Mouse (Mus musculus) monocyte, adult 5-6 weeks (primary cell): Measurements from ENCODE around the gene Rsrp1. TPM values are rescaled to one million over a fixed set of nuclear protein-coding genes. Genes with fewer than 3 reads are reported as not detected.
"Not testable (repeated sequence)": the region's sequence is repeated elsewhere in the genome, so short reads cannot be mapped to it uniquely, and the experiment has no call there.

Experiments used
- ATAC-seq: fragments of 153-309, 156-312 bp; replicated peaks from 2 replicates; pipeline ENCODE4 v1.8.0; 2017; ENCODE audit warnings: mild to moderate bottlenecking; ENCODE audit not compliant: low TSS enrichment, insufficient number of reproducible peaks, severe bottlenecking, poor library complexity, low FRiP score
- total RNA-seq: library from RNA; stranded (forward); fragments of 200-1000, 200-491, 200-594 nt; gene quantifications from 3 replicates; pipeline ENCODE4 v1.2.3, GENCODE M21; 2017

Rsrp1 gene
- total RNA-seq, result 359 to 640 TPM (median 511 TPM) in 3 replicates

GRCm38 (mm10) chr4:134923258-134924018, at the start of gene Rsrp1:
TSS of gene Rsrp1 (plus strand) at chr4:134923592.
- peak; percentile 79 for ATAC-seq

GRCm38 (mm10) chr4:134876171-134876570, 47.2 kb upstream of the Rsrp1 start:
- ATAC-seq, result no peak

GRCm38 (mm10) chr4:134879410-134879981, 43.9 kb upstream of the Rsrp1 start:
- ATAC-seq, result peak; percentile 54; the same call in 1 of the 2 replicates

GRCm38 (mm10) chr4:134880041-134880440, 43.4 kb upstream of the Rsrp1 start:
- ATAC-seq, result no peak

- peak; percentile 61 for ATAC-seq
These were observed 40.1 kb upstream of the Rsrp1 start for GRCm38 (mm10) chr4:134883266-134883665.

- no peak for ATAC-seq
These were observed 39.6 kb upstream of the Rsrp1 start for GRCm38 (mm10) chr4:134883808-134884207.

- ATAC-seq, result no peak
These were observed 39.0 kb upstream of the Rsrp1 start for GRCm38 (mm10) chr4:134884364-134884763.

GRCm38 (mm10) chr4:134892096-134892495, 31.3 kb upstream of the Rsrp1 start:
- no peak for ATAC-seq

GRCm38 (mm10) chr4:134897256-134897655, 26.1 kb upstream of the Rsrp1 start:
- ATAC-seq, result no peak; the same call in 1 of the 2 replicates

- no peak for ATAC-seq
These were observed 22.3 kb upstream of the Rsrp1 start for GRCm38 (mm10) chr4:134901126-134901525.

- ATAC-seq, result no peak
These were observed 20.3 kb upstream of the Rsrp1 start for GRCm38 (mm10) chr4:134903046-134903445.

GRCm38 (mm10) chr4:134911406-134911805, 12.0 kb upstream of the Rsrp1 start:
- not testable (repeated sequence) for ATAC-seq

GRCm38 (mm10) chr4:134913413-134913812, 10.0 kb upstream of the Rsrp1 start:
- no peak for ATAC-seq

GRCm38 (mm10) chr4:134914122-134914863, 9.1 kb upstream of the Rsrp1 start:
- peak; percentile 67 for ATAC-seq

- ATAC-seq, result peak; percentile 84
These were observed 8.6 kb upstream of the Rsrp1 start, which contains the start of gene Tmem50a for GRCm38 (mm10) chr4:134914864-134915209. TSS of gene Tmem50a (minus strand) at chr4:134915024.

GRCm38 (mm10) chr4:134915223-134916050, 8.0 kb upstream of the Rsrp1 start:
- no peak for ATAC-seq

- 0 out of 2 replicates have a peak, but pooled peaks have one; percentile 15 for ATAC-seq
These were observed 6.2 kb upstream of the Rsrp1 start for GRCm38 (mm10) chr4:134917194-134917593.

- no peak for ATAC-seq
These were observed 5.0 kb upstream of the Rsrp1 start for GRCm38 (mm10) chr4:134918381-134918780.
